Mouse (Mus musculus): Measurements from ENCODE around the gene Ubr2.

Gene Ubr2

GRCm38 (mm10) chr17:47009898-47010721 lies at the start of gene Ubr2:
Ubr2 (minus strand) TSS chr17:47010556.
- peak; percentile 96 for DNase-seq

- peak; percentile 64 for DNase-seq
Measured at GRCm38 (mm10) chr17:47059836-47060360, 49.5 kb upstream of the Ubr2 start.

- no peak for DNase-seq
Measured at GRCm38 (mm10) chr17:47057966-47058365, 47.6 kb upstream of the Ubr2 start.

- no peak for DNase-seq
Measured at GRCm38 (mm10) chr17:47056476-47056875, 46.1 kb upstream of the Ubr2 start.

GRCm38 (mm10) chr17:47055121-47055520 lies 44.8 kb upstream of the Ubr2 start:
- DNase-seq, result no peak

GRCm38 (mm10) chr17:47054613-47055012 lies 44.3 kb upstream of the Ubr2 start:
- DNase-seq, result no peak

- DNase-seq, result no peak
Measured at GRCm38 (mm10) chr17:47050678-47051077, 40.3 kb upstream of the Ubr2 start.

GRCm38 (mm10) chr17:47042866-47043265 lies 32.5 kb upstream of the Ubr2 start:
- DNase-seq, result no peak

- DNase-seq, result peak; percentile 85
Measured at GRCm38 (mm10) chr17:47038844-47039803, 28.8 kb upstream of the Ubr2 start.

GRCm38 (mm10) chr17:47034536-47034935 lies 24.2 kb upstream of the Ubr2 start:
- no peak for DNase-seq

- DNase-seq, result peak; percentile 80
Measured at GRCm38 (mm10) chr17:47033643-47034042, 23.3 kb upstream of the Ubr2 start.

GRCm38 (mm10) chr17:47024805-47025204 lies 14.4 kb upstream of the Ubr2 start:
- DNase-seq, result no peak

- no peak for DNase-seq
Measured at GRCm38 (mm10) chr17:47023369-47023768, 13.0 kb upstream of the Ubr2 start.

- DNase-seq, result no peak
Measured at GRCm38 (mm10) chr17:47012896-47013295, 2.5 kb upstream of the Ubr2 start.

GRCm38 (mm10) chr17:47011661-47012043 lies 1.3 kb upstream of the Ubr2 start:
- no peak for DNase-seq

GRCm38 (mm10) chr17:47010722-47011660 lies 635 bp upstream of the Ubr2 start:
- peak; percentile 90 for DNase-seq

- no peak for DNase-seq
Measured at GRCm38 (mm10) chr17:47009546-47009897, 834 bp downstream of the Ubr2 start.

GRCm38 (mm10) chr17:47009016-47009415 lies 1.3 kb downstream of the Ubr2 start:
- DNase-seq, result peak; percentile 11

GRCm38 (mm10) chr17:47008506-47008905 lies 1.9 kb downstream of the Ubr2 start:
- DNase-seq, result no peak

GRCm38 (mm10) chr17:47006741-47007140 lies 3.6 kb downstream of the Ubr2 start:
- DNase-seq, result no peak

- peak; percentile 11 for DNase-seq
Measured at GRCm38 (mm10) chr17:47005741-47006405, 4.5 kb downstream of the Ubr2 start.

- DNase-seq, result no peak
Measured at GRCm38 (mm10) chr17:47003305-47003704, 7.1 kb downstream of the Ubr2 start.
